Mouse (Mus musculus): ENCODE measurements around the gene Pik3ca.

Pik3ca gene

DNA sequence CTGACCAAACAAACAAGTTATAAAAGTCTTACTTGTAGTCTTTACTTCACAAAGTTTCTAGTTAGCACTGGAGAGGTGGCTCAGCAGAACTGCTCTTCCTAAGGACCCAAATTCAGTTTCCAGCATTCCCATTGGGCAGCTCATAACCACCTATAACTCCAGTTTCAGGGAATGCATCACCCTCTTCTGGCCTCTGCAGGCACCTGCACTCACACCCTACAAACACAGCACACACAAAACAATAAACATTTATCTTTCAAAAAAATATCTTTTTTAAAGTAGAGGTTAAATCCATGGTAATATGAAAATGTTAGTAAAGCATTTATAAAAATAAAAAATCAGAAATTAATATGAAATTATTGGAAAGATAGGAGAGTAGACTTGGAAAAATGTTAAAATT, 44.2 kb downstream of the Pik3ca start:
- DNase-seq (ENCODE audit: low spot score) = no peak

GRCm38 (mm10) chr3:32454329-32455021, 57.0 kb downstream of the Pik3ca start:
- no peak for DNase-seq (ENCODE audit: low spot score)

DNA sequence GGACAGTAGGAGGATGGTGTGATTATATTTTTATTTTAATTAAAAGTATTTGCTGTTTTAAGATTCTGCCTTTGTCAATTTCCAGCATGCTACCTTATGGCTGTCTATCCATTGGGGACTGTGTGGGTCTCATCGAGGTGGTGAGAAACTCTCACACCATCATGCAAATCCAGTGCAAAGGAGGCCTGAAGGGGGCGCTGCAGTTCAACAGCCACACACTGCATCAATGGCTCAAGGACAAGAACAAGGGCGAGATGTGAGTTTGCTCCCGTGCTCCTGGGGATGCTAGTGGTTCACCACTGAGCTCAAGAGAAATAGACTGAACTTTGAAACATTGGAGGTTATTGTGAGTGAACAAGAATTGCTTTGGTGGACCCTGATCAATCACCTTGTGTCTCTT, 62.3 kb downstream of the Pik3ca start:
- DNase-seq (ENCODE audit: low spot score) = no peak

DNA sequence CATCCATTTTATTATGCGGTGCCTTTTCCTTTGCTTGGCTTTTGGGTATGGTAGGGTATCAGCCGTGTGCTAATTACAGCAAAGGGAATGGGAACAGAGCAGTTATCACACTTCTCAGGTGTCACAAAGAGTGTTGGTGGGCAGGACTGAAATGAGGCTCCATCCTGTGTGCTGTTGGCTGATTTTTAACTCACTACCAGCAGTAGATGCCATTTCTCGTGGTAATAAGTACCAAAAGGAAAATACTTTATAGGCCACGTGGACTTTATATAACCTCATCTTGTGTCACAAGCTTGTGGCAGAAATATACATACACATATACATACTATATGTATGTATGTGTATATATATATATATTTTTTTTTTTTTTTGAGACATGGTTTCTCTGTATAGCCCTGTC, 69.8 kb downstream of the Pik3ca start:
- DNase-seq (ENCODE audit: low spot score) = no peak

GRCm38 (mm10) chr3:32468411-32468810, 70.9 kb downstream of the Pik3ca start:
- no peak for DNase-seq (ENCODE audit: low spot score)

- DNase-seq (ENCODE audit: low spot score) = no peak
These were observed 73.0 kb downstream of the Pik3ca start for GRCm38 (mm10) chr3:32470449-32470848.

DNA sequence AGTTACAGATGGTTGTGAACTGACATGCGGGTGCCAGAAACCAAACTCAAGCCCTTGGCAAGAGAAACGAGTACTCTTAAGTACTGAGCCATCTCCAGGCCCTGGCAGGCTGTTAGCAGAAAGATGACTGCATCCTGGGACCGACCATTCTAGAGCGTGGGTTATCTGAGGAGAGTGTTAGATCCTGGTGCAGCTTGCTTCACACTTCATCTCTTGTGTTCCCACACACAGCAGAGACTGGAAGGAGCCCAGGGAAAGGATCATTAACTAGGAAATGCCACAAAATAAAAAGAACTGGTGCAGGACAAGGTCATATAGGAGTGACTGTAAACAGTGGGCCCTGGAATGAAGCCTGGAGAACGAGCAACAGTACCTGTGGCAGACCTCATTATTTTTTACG, 73.6 kb downstream of the Pik3ca start:
- DNase-seq (ENCODE audit: low spot score) = no peak

- DNase-seq (ENCODE audit: low spot score) = no peak
These were observed 74.9 kb downstream of the Pik3ca start for GRCm38 (mm10) chr3:32472191-32472900.

DNA sequence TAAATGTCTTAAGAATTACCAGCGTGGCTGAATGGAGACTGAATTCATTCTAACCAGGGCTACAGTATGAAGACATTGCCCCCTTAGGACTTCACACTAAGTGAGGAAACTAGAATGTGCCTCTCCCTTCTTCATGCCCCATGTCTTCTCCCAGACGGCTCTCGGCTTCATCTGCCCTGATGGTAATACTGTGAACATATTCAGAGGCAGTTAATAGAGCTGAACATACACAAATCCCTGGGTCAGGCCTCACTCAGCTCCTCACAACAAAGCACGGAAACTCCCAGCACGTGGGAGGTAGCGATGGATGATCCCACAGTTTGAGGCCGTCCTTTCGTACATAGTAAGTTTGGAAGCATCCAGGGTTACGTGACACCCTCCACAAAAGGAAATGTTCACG, 75.7 kb downstream of the Pik3ca start:
- no peak for DNase-seq (ENCODE audit: low spot score)

- DNase-seq (ENCODE audit: low spot score) = no peak
These were observed 82.5 kb downstream of the Pik3ca start for GRCm38 (mm10) chr3:32479961-32480360.

GRCm38 (mm10) chr3:32483035-32483434, 85.6 kb downstream of the Pik3ca start:
- no peak for DNase-seq (ENCODE audit: low spot score)

DNA sequence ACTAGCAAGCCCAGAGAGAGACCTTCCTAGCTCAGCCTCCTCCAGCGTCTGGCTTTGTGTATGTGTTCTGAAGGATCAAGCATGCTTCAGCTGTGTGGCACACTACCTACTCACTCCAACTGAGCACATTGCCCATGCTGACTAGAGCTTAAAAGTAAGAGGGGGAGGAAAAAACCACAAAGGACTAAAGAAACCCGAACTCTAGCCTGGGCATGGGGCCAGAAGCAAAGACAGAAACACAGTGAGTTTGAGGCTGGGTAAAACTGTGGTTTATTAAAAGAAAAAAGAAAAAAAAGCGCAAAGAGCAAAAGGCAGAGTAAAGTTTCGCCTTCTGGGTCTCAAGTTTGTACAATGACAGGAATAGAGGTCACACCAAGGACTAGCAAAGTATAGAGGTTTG, 89.1 kb downstream of the Pik3ca start:
- DNase-seq (ENCODE audit: low spot score) = no peak

DNA sequence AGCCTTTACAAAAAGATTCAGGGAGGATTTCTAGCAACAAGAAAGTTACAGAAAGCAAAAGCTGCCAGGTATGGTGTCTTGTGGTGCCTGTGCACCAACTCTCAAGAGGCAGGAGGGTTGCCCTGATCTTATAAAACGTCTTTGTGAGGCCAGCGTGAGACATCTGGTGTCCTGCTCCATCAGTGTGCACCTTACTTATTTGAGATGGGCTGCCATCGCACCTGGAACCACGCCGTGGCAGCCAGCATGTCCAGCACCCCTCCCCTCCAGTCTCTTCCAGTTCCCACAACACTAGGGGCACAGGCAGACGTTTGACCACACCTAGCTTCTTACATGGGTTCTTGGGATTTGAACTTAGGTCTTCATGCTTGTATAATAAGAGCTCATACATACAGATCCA, 90.7 kb downstream of the Pik3ca start:
- no peak for DNase-seq (ENCODE audit: low spot score)

GRCm38 (mm10) chr3:32490076-32490927, 92.8 kb downstream of the Pik3ca start:
- DNase-seq (ENCODE audit: low spot score) = no peak

GRCm38 (mm10) chr3:32490928-32491315, 93.5 kb downstream of the Pik3ca start:
- no peak for DNase-seq (ENCODE audit: low spot score)

- DNase-seq (ENCODE audit: low spot score) = no peak
These were observed 94.9 kb downstream of the Pik3ca start, which contains the start of gene Kcnmb3 for GRCm38 (mm10) chr3:32492097-32493090. TSS of gene Kcnmb3 (minus strand) at chr3:32492231.

DNA sequence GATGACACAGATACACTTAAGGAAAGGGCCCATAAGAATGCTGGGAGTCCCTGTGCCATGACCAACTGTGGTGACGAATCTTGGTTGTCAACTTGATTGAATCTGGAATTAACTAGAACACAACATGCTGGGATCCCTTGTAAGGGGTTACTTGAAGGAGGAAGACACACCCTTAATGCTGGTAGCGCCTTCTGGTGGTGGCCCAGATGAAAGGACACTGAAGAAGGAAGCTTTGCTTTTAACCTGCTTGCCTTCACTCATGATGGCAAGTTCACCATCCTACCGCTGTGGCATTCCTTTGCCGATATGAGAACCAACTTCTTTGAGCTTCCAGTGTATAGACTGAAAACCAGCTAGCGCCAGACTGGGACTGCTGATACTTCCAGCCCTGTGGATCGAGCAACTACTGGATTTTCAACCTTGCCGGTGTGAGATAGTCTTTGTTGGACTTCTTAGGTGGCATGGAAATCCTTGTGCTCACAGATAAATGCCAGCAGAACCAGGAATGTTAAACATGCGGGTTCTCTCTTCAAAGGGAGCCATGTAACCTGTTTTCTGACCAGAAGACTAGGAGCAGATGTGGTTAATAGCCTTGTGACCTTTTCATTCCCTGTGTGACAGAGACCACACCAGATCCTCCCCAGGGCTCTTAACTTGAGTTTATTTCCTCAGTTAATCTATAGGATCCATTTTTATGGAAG, 97.1 kb downstream of the Pik3ca start:
- no peak for DNase-seq (ENCODE audit: low spot score)

GRCm38 (mm10) chr3:32495088-32495770, 97.8 kb downstream of the Pik3ca start:
- no peak for DNase-seq (ENCODE audit: low spot score)

GRCm38 (mm10) chr3:32495856-32496710, 98.6 kb downstream of the Pik3ca start:
- DNase-seq (ENCODE audit: low spot score) = no peak
